Mouse (Mus musculus) hindbrain, embryonic 11.5 days (tissue): ENCODE measurements around the gene Rtn2. TPM values are rescaled to one million over a fixed set of nuclear protein-coding genes. Genes with fewer than 3 reads are reported as not detected.
"Not testable (repeated sequence)": the region's sequence is repeated elsewhere in the genome, so short reads cannot be mapped to it uniquely, and the experiment has no call there.

Source experiments
- ATAC-seq: fragments of 200-750 bp; cut with Nextera tagmentation; 2 replicates; pipeline ENCODE4 v1.8.0; 2017; ENCODE audit warnings: mild to moderate bottlenecking, moderate TSS enrichment, moderate library complexity; ENCODE audit not compliant: low FRiP score
- DNase-seq: peaks from one replicate; pipeline ENCODE4 v3.0.0-alpha.2; 2015; ENCODE audit warnings: low spot score
- H3K27ac ChIP-seq: fragments of 300-500 bp; sonication (generic); 2 replicates; pipeline ENCODE4 v1.5.1; 2014; ENCODE audit warnings: mild to moderate bottlenecking, low read depth, low read length
- H3K27me3 ChIP-seq: fragments of 300-500 bp; sonication (generic); 2 replicates; pipeline ENCODE4 v1.6.1; 2014; ENCODE audit warnings: mild to moderate bottlenecking, low read length, moderate library complexity, mixed read lengths; ENCODE audit not compliant: control insufficient read depth, insufficient read depth
- H3K36me3 ChIP-seq: fragments of 300-500 bp; sonication (generic); 2 replicates; pipeline ENCODE4 v1.6.1; 2014; ENCODE audit warnings: mild to moderate bottlenecking, low read length, moderate library complexity, mixed read lengths; ENCODE audit not compliant: control insufficient read depth, insufficient read depth
- H3K4me1 ChIP-seq: fragments of 300-500 bp; sonication (generic); replicated peaks from 2 replicates; pipeline ENCODE4 v1.6.1; 2014; ENCODE audit warnings: low read length, mixed read lengths; ENCODE audit not compliant: control insufficient read depth, insufficient read depth
- H3K4me2 ChIP-seq: fragments of 300-500 bp; sonication (generic); replicated peaks from 2 replicates; pipeline ENCODE4 v1.6.1; 2014; ENCODE audit warnings: mild to moderate bottlenecking, low read depth, low read length
- H3K4me3 ChIP-seq: fragments of 300-500 bp; sonication (generic); 2 replicates; pipeline ENCODE4 v1.5.1; 2014; ENCODE audit warnings: low read depth, low read length
- H3K9ac ChIP-seq: fragments of 300-500 bp; sonication (generic); 2 replicates; pipeline ENCODE4 v1.6.1; 2014; ENCODE audit warnings: low read depth, low read length
- H3K9me3 ChIP-seq: fragments of 300-500 bp; sonication (generic); 2 replicates; pipeline ENCODE4 v1.6.1; 2016; ENCODE audit warnings: low read length; ENCODE audit not compliant: control insufficient read depth
- WGBS: fragments of 180-500 bp; shearing (Covaris S2); extraction: QIAGEN DNeasy Blood & Tissue Kit; methylation state at CpG from one replicate; pipeline ENCODE4 v1.1.7; 2014; 5-methylcytosine and 5-hydroxymethylcytosine counted together
- polyA plus RNA-seq: library from polyadenylated mRNA; unstranded; fragments of >200 nt; fragmentation: Nextera tagmentation; extraction: Ambion mirVana; gene quantifications from 2 replicates; pipeline ENCODE4 v1.2.1, GENCODE M21; 2014

Gene Rtn2
- polyA plus RNA-seq, 1 experiment from 2014 or later, result 52.1 TPM

- Histone ChIP-seq H3K4me2 (peak within 1 kb of the TSS; percentile 97), H3K27ac (peak within 1 kb of the TSS; percentile 55), H3K27me3 (no peaks in the 10 kb centered on the region), H3K4me3 (peak within 1 kb of the TSS; percentile 99), H3K9ac (peak within 1 kb of the TSS; percentile 87), H3K36me3 (no peaks in the 10 kb centered on the region), H3K9me3 (no peaks in the 10 kb centered on the region), H3K4me1 (peaks cover 11% of the 10 kb centered on the region)
- WGBS, result under 1% methylated on average over 62 of the region's 62 CpGs
- ATAC-seq, result peak; percentile 72
- peak; percentile 93 for DNase-seq
Observed at GRCm38 (mm10) chr7:19271238-19272172, 10.9 kb upstream of the Rtn2 start, which contains the start of gene Vasp. Vasp (minus strand) TSS chr7:19271817.

- WGBS, result 1% methylated on average over 33 of the region's 36 CpGs
- Histone ChIP-seq H3K4me2 (peak overlapping the region; percentile 97), H3K27ac (peak overlapping the region; percentile 55), H3K9me3 (no peaks in the 10 kb centered on the region), H3K36me3 (no peaks in the 10 kb centered on the region), H3K27me3 (no peaks in the 10 kb centered on the region), H3K4me3 (peak overlapping the region; percentile 99), H3K9ac (peak overlapping the region; percentile 87), H3K4me1 (peaks cover 11% of the 10 kb centered on the region)
- peak; percentile 79 for DNase-seq
- ATAC-seq, result peak; percentile 75
Observed at GRCm38 (mm10) chr7:19272173-19272764, 10.2 kb upstream of the Rtn2 start.

GRCm38 (mm10) chr7:19276253-19276652 lies 6.2 kb upstream of the Rtn2 start:
- DNase-seq (no peak), ATAC-seq (no peak)
- H3K27ac ChIP-seq, result no peak overlapping the region
- no peak overlapping the region for H3K9ac ChIP-seq
- H3K4me2 ChIP-seq, result no peak overlapping the region
- 45% methylated on average over 4 of the region's 4 CpGs for WGBS
- no peaks in the 10 kb centered on the region for H3K9me3 ChIP-seq
- no peak overlapping the region for H3K4me3 ChIP-seq
- no peaks in the 10 kb centered on the region for H3K36me3 ChIP-seq
- no peaks in the 10 kb centered on the region; the same call in none of the 2 replicates for H3K4me1 ChIP-seq
- H3K27me3 ChIP-seq, result peaks cover 38% of the 10 kb centered on the region

GRCm38 (mm10) chr7:19279052-19279451 lies 3.4 kb upstream of the Rtn2 start:
- 2% methylated on average over 34 of the region's 34 CpGs for WGBS
- no peak for ATAC-seq
- DNase-seq, result peak; percentile 24
- Histone ChIP-seq H3K27me3 (peaks cover 40% of the 10 kb centered on the region), H3K9ac (no peak overlapping the region), H3K9me3 (no peaks in the 10 kb centered on the region), H3K27ac (no peak overlapping the region; the same call in 1 of the 2 replicates), H3K4me2 (peak overlapping the region; percentile 39), H3K4me1 (no peaks in the 10 kb centered on the region; the same call in none of the 2 replicates), H3K36me3 (no peaks in the 10 kb centered on the region), H3K4me3 (peak overlapping the region; percentile 22; the same call in 1 of the 2 replicates)

GRCm38 (mm10) chr7:19279581-19280114 lies 2.8 kb upstream of the Rtn2 start, which contains the start of gene Ppm1n:
Ppm1n (minus strand) TSS chr7:19280064.
- no peaks in the 10 kb centered on the region for H3K9me3 ChIP-seq
- DNase-seq (peak; percentile 50), ATAC-seq (no peak)
- peak within 1 kb of the TSS; percentile 22 for H3K4me3 ChIP-seq
- peaks cover 40% of the 10 kb centered on the region for H3K27me3 ChIP-seq
- no peaks in the 10 kb centered on the region for H3K36me3 ChIP-seq
- H3K9ac ChIP-seq, result no peak within 1 kb of the TSS
- peak within 1 kb of the TSS; percentile 39 for H3K4me2 ChIP-seq
- no peak within 1 kb of the TSS; the same call in 1 of the 2 replicates for H3K27ac ChIP-seq
- under 1% methylated on average over 46 of the region's 46 CpGs for WGBS
- no peaks in the 10 kb centered on the region; the same call in none of the 2 replicates for H3K4me1 ChIP-seq

- not testable (repeated sequence) for H3K36me3 ChIP-seq, H3K4me2 ChIP-seq, H3K27ac ChIP-seq, H3K9ac ChIP-seq, ATAC-seq, H3K4me1 ChIP-seq, H3K9me3 ChIP-seq
- Histone ChIP-seq H3K4me3 (peak overlapping the region; percentile 81; the same call in 1 of the 2 replicates), H3K27me3 (peaks cover 40% of the 10 kb centered on the region)
- WGBS, result 34% methylated on average over 6 of the region's 6 CpGs
- DNase-seq, result peak; percentile 51
Observed at GRCm38 (mm10) chr7:19281680-19282304, 632 bp upstream of the Rtn2 start.

GRCm38 (mm10) chr7:19282791-19283405 lies 474 bp downstream of the Rtn2 start:
- Histone ChIP-seq H3K27ac (peak overlapping the region; percentile 83), H3K4me2 (peak overlapping the region; percentile 85), H3K36me3 (peaks cover 5% of the 10 kb centered on the region; the same call in 1 of the 2 replicates), H3K4me1 (no peaks in the 10 kb centered on the region; the same call in none of the 2 replicates), H3K27me3 (peaks cover 36% of the 10 kb centered on the region), H3K4me3 (peak overlapping the region; percentile 81), H3K9me3 (no peaks in the 10 kb centered on the region), H3K9ac (peak overlapping the region; percentile 95)
- DNase-seq (peak; percentile 72), ATAC-seq (peak; percentile 82; the same call in 1 of the 2 replicates)
- 0% methylated on average over 33 of the region's 35 CpGs for WGBS

GRCm38 (mm10) chr7:19283406-19283804 lies 981 bp downstream of the Rtn2 start:
- no peaks in the 10 kb centered on the region for H3K9me3 ChIP-seq
- H3K36me3 ChIP-seq, result peaks cover 5% of the 10 kb centered on the region; the same call in 1 of the 2 replicates
- H3K4me2 ChIP-seq, result peak overlapping the region; percentile 85
- H3K9ac ChIP-seq, result peak overlapping the region; percentile 95
- ATAC-seq, result no peak
- peak overlapping the region; percentile 81 for H3K4me3 ChIP-seq
- 33% methylated on average over 14 of the region's 14 CpGs for WGBS
- peak; percentile 41 for DNase-seq
- H3K27me3 ChIP-seq, result peaks cover 31% of the 10 kb centered on the region
- H3K27ac ChIP-seq, result no peak overlapping the region
- no peaks in the 10 kb centered on the region; the same call in none of the 2 replicates for H3K4me1 ChIP-seq
